Mouse (Mus musculus) lung, postnatal 0 days (tissue): ENCODE measurements around the gene Cd28.

ENCODE experiments used
- CTCF ChIP-seq: IDR thresholded peaks from 2 replicates; pipeline ENCODE4 v1.5.1; 2016; ENCODE audit warnings: antibody characterized with exemption, mild to moderate bottlenecking
- EP300 ChIP-seq: IDR thresholded peaks from 2 replicates; pipeline ENCODE4 v1.6.1; 2016; ENCODE audit warnings: antibody characterized with exemption, mild to moderate bottlenecking, control low read depth

- no peak for TF ChIP-seq CTCF
- no peak for TF ChIP-seq EP300
These were observed 84.6 kb downstream of the Cd28 start for GRCm38 (mm10) chr1:60801210-60801671.
